Mouse (Mus musculus): ENCODE data around the gene Nck2. TPM values are rescaled to one million over a fixed set of nuclear protein-coding genes. Genes with fewer than 3 reads are reported as not detected.

Nck2 gene
- polyA plus RNA-seq, 1 experiment, result 18.4 TPM

DNA sequence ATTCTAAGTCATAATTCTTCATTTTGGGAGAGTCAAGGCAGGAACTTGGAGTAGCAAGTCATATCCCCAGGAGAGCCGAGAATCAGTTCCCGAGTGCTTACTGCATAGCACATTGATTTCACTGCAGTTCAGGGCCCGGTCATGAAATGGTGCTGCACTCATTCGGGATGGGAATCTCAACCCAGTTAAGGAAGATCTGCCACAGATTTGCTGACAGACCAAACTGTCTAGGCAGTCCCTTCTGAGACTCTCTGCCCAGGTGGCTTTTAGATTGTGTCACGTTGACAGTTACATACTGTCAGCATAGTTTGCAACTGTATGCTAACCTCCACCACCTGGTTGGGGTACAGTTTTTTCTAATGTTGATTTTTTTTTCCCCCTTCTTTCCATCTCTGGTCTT lies 16.1 kb downstream of the Nck2 start:
- Histone ChIP-seq H3K4me2 (ENCODE audit: low read depth) (no peak overlapping the region), H3K27me3 (ENCODE audit: control insufficient read depth, insufficient read depth, insufficient read length) (no peaks in the 10 kb centered on the region), H3K79me2 (ENCODE audit: control insufficient read depth, insufficient read depth) (peaks cover 91% of the 10 kb centered on the region), H3K36me3 (ENCODE audit: control insufficient read depth, insufficient read depth) (no peaks in the 10 kb centered on the region), H3K4me3 (no peak overlapping the region), H3ac (ENCODE audit: control insufficient read depth, insufficient read length) (no peak overlapping the region)
- TF ChIP-seq POLR2A (IDR thresholded peaks at IDR 0.05; ENCODE audit: insufficient read length, low read depth), result no peak
- no peak for TF ChIP-seq USF1 (IDR thresholded peaks at IDR 0.05; ENCODE audit: low read depth)
- no peak for TF ChIP-seq POLR2AphosphoS2 (IDR thresholded peaks at IDR 0.05; ENCODE audit: insufficient read length, low read depth)
- no peak for TF ChIP-seq TCF12 (IDR thresholded peaks at IDR 0.05; ENCODE audit: insufficient read depth, poor library complexity, severe bottlenecking)
- no peak for TF ChIP-seq MAX (IDR thresholded peaks at IDR 0.05; ENCODE audit: low read depth)
- TF ChIP-seq MYOD1 (IDR thresholded peaks at IDR 0.05; ENCODE audit: control insufficient read depth in 1 of 3, insufficient read length in 2 of 3, low read depth in 2 of 3), result no peak
- TF ChIP-seq MYOG (IDR thresholded peaks at IDR 0.05; ENCODE audit: control insufficient read depth in 1 of 3, insufficient read depth in 1 of 3, insufficient read length in 2 of 3, low read depth in 2 of 3), result no peak
- no peak for TF ChIP-seq E2F4 (IDR thresholded peaks at IDR 0.05; ENCODE audit: insufficient read depth)
- no peak for TF ChIP-seq CEBPB (IDR thresholded peaks at IDR 0.05; ENCODE audit: insufficient read depth, poor library complexity, severe bottlenecking)
- no peak for TF ChIP-seq REST (IDR thresholded peaks at IDR 0.05; ENCODE audit: insufficient read depth, insufficient read length)
- no peak for TF ChIP-seq SRF (IDR thresholded peaks at IDR 0.05; ENCODE audit: control insufficient read depth, insufficient read length, low read depth)
- TF ChIP-seq TCF3 (IDR thresholded peaks at IDR 0.05; ENCODE audit: insufficient read length, low read depth), result no peak

GRCm38 (mm10) chr1:43462666-43463065 lies 18.3 kb downstream of the Nck2 start:
- TF ChIP-seq POLR2AphosphoS2 (IDR thresholded peaks at IDR 0.05; ENCODE audit: insufficient read length, low read depth) (no peak), E2F4 (IDR thresholded peaks at IDR 0.05; ENCODE audit: insufficient read depth) (no peak), USF1 (IDR thresholded peaks at IDR 0.05; ENCODE audit: low read depth) (no peak), MAX (IDR thresholded peaks at IDR 0.05; ENCODE audit: low read depth) (no peak), TCF3 (IDR thresholded peaks at IDR 0.05; ENCODE audit: insufficient read length, low read depth) (no peak), TCF12 (IDR thresholded peaks at IDR 0.05; ENCODE audit: insufficient read depth, poor library complexity, severe bottlenecking) (no peak), MYOD1 (IDR thresholded peaks at IDR 0.05; ENCODE audit: control insufficient read depth in 1 of 3, insufficient read length in 2 of 3, low read depth in 2 of 3) (no peak), SRF (IDR thresholded peaks at IDR 0.05; ENCODE audit: control insufficient read depth, insufficient read length, low read depth) (no peak), POLR2A (IDR thresholded peaks at IDR 0.05; ENCODE audit: insufficient read length, low read depth) (no peak), MYOG (IDR thresholded peaks at IDR 0.05; ENCODE audit: control insufficient read depth in 1 of 3, insufficient read depth in 1 of 3, insufficient read length in 2 of 3, low read depth in 2 of 3) (no peak), REST (IDR thresholded peaks at IDR 0.05; ENCODE audit: insufficient read depth, insufficient read length) (no peak), CEBPB (IDR thresholded peaks at IDR 0.05; ENCODE audit: insufficient read depth, poor library complexity, severe bottlenecking) (no peak)

GRCm38 (mm10) chr1:43463941-43464682 lies 19.7 kb downstream of the Nck2 start:
- H3K27me3 ChIP-seq (ENCODE audit: control insufficient read depth, insufficient read depth, insufficient read length), result no peaks in the 10 kb centered on the region
- peaks cover 77% of the 10 kb centered on the region for H3K79me2 ChIP-seq (ENCODE audit: control insufficient read depth, insufficient read depth)
- no peak overlapping the region for H3K4me2 ChIP-seq (ENCODE audit: low read depth)
- H3K4me3 ChIP-seq, result no peak overlapping the region
- TF ChIP-seq REST (IDR thresholded peaks at IDR 0.05; ENCODE audit: insufficient read depth, insufficient read length) (no peak), CEBPB (IDR thresholded peaks at IDR 0.05; ENCODE audit: insufficient read depth, poor library complexity, severe bottlenecking) (no peak), MAX (IDR thresholded peaks at IDR 0.05; ENCODE audit: low read depth) (no peak), TCF12 (IDR thresholded peaks at IDR 0.05; ENCODE audit: insufficient read depth, poor library complexity, severe bottlenecking) (no peak)
- H3K36me3 ChIP-seq (ENCODE audit: control insufficient read depth, insufficient read depth), result no peaks in the 10 kb centered on the region
- no peak overlapping the region for H3ac ChIP-seq (ENCODE audit: control insufficient read depth, insufficient read length)

More at GRCm38 (mm10) chr1:43462666-43463065, 18.3 kb downstream of the Nck2 start:
- Histone ChIP-seq H3ac (ENCODE audit: control insufficient read depth, insufficient read length) (no peak overlapping the region), H3K4me3 (no peak overlapping the region), H3K36me3 (ENCODE audit: control insufficient read depth, insufficient read depth) (no peaks in the 10 kb centered on the region), H3K27me3 (ENCODE audit: control insufficient read depth, insufficient read depth, insufficient read length) (no peaks in the 10 kb centered on the region), H3K4me2 (ENCODE audit: low read depth) (peak overlapping the region; percentile 61), H3K79me2 (ENCODE audit: control insufficient read depth, insufficient read depth) (peaks cover 88% of the 10 kb centered on the region)

DNA sequence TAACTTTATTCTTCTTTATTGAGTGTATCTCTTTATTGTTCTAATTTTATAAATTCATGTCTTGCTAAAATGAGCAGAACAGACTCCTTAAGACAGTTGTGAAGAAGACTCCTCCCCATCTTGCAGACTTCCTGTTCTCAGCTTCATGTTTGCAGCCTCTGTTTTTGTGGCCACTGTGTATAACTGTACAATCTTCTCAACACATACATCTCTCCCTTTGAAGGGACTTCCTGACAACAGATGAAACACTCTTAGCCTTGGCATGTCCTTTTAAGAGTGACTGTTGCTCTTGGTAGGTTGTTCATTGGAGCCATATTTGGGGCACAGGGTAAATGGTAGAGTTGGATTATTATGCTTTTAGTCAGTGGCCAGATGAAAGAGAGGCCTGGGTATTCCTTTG lies 20.6 kb downstream of the Nck2 start:
- H3K4me2 ChIP-seq (ENCODE audit: low read depth), result no peak overlapping the region
- H3K79me2 ChIP-seq (ENCODE audit: control insufficient read depth, insufficient read depth), result peaks cover 77% of the 10 kb centered on the region
- no peaks in the 10 kb centered on the region for H3K27me3 ChIP-seq (ENCODE audit: control insufficient read depth, insufficient read depth, insufficient read length)
- H3K36me3 ChIP-seq (ENCODE audit: control insufficient read depth, insufficient read depth), result no peaks in the 10 kb centered on the region
- H3K4me3 ChIP-seq, result no peak overlapping the region
- H3ac ChIP-seq (ENCODE audit: control insufficient read depth, insufficient read length), result no peak overlapping the region
- TF ChIP-seq MYOD1 (IDR thresholded peaks at IDR 0.05; ENCODE audit: control insufficient read depth in 1 of 3, insufficient read length in 2 of 3, low read depth in 2 of 3) (no peak), CEBPB (IDR thresholded peaks at IDR 0.05; ENCODE audit: insufficient read depth, poor library complexity, severe bottlenecking) (no peak), MAX (IDR thresholded peaks at IDR 0.05; ENCODE audit: low read depth) (no peak), SRF (IDR thresholded peaks at IDR 0.05; ENCODE audit: control insufficient read depth, insufficient read length, low read depth) (no peak), REST (IDR thresholded peaks at IDR 0.05; ENCODE audit: insufficient read depth, insufficient read length) (no peak), TCF12 (IDR thresholded peaks at IDR 0.05; ENCODE audit: insufficient read depth, poor library complexity, severe bottlenecking) (no peak)

Measured in myocyte (in vitro differentiated cells).